Mouse (Mus musculus): Measurements from ENCODE around the gene Nup107. TPM values are rescaled to one million over a fixed set of nuclear protein-coding genes. Genes with fewer than 3 reads are reported as not detected.
"Not testable (repeated sequence)": the region's sequence is repeated elsewhere in the genome, so short reads cannot be mapped to it uniquely, and the experiment has no call there.

Gene Nup107
- total RNA-seq, 2 experiments from 2014 or later, result 93.4 to 153 TPM

DNA sequence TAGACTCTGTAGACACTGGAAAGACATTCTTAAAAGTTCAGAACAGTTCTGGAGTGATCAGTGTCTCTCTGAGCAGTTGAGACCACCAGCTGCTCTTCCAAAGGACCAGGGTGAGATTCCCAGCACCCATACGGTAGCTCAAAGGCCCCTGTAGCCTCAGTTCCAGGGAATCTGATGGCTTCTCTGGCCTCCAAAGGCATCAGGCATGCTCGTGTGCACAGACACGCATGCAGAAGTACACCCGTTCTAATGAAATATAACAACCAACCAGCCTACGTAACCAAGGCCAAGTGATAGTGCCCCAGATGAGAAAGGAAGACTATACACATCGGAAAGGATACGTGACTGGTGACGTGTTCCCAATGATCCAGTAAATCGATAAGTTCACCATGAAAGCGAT is 52.3 kb downstream of the Nup107 start:
- ATAC-seq (replicated peaks; ENCODE audit: poor library complexity, severe bottlenecking), result no peak

GRCm38 (mm10) chr10:117739648-117739948 is 52.9 kb downstream of the Nup107 start:
- ATAC-seq (replicated peaks; ENCODE audit: poor library complexity, severe bottlenecking), result no peak

DNA sequence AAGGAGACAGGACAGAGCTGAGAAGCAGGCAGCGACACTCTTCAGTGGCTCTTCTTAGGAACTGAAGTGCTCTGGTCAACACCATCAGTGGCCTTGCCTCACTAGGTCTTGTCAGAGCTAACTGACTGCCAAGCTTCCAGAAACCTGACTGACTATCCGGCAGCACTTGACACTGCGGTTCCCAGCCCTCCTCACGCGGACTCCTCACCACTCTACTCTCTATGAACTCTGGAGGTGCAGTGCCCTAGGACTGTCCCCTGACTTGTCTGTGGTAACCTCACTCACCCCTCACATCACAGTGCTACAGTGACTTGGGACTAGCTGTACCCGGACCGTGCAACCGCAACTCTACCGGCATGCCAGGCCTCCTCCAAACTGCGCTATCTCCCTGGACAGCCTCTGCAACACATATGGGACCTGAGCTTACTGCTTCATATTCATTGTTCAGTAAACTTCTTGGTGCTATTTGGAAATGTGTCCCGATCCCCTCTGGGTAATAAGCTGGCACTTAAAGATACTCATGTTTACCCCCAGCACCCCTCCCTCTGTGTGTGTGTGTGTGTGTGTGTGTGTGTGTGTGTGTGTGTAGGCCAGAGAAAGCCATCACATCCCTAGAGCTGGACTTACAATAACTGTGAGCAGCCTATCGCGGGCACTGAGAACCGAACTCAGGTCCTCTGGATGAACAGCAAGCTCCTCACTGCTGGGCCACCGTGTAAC is 53.4 kb downstream of the Nup107 start:
- no peak for ATAC-seq (replicated peaks; ENCODE audit: poor library complexity, severe bottlenecking)

DNA sequence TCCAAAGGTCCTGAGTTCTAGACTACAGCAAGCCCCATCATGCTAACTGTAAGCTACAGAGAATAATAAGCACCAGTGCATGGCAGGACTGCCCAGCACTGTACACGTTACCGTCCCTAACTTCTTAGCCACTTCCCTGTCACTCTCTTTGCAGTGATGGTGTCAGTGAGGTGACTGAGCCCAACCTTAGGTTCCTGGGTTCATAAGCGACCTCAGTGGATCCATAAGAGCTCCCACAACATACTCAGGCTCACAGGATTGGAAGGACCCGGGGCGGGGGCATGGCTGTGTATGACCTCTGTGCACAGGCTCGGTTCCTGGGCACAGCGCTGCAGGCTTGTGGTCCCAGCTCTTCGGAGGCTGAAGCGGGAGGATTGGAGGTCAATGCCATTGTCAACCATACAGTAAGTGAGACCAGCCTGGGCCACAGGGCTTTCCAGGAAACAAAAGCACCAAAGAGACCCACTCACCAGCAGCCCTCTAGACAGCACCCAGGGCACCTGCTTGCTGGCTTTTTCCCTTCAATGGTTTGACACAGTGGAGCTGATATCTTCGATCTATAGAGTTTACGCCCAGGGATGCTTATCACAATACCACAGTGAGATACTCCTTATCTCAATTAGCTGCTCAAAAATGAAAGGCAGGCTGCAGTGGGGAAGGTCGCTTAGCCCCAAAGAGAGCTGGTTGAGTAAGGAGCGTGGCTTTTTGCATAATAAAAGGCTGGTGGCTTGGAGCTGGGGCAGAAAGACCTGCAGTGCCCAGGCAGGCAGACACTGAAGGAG is 54.2 kb downstream of the Nup107 start:
- ATAC-seq (replicated peaks; ENCODE audit: poor library complexity, severe bottlenecking), result peak; percentile 24

- not testable (repeated sequence) for ATAC-seq (replicated peaks; ENCODE audit: poor library complexity, severe bottlenecking)
Measured at GRCm38 (mm10) chr10:117737498-117737897, 55.0 kb downstream of the Nup107 start.

GRCm38 (mm10) chr10:117737075-117737474 is 55.4 kb downstream of the Nup107 start:
- ATAC-seq (replicated peaks; ENCODE audit: poor library complexity, severe bottlenecking), result no peak

GRCm38 (mm10) chr10:117736573-117736972 is 55.9 kb downstream of the Nup107 start:
- no peak for ATAC-seq (replicated peaks; ENCODE audit: poor library complexity, severe bottlenecking)

- ATAC-seq (replicated peaks; ENCODE audit: poor library complexity, severe bottlenecking), result not testable (repeated sequence)
Measured at GRCm38 (mm10) chr10:117735396-117735795, 57.1 kb downstream of the Nup107 start.

GRCm38 (mm10) chr10:117734104-117734852 is 58.2 kb downstream of the Nup107 start:
- ATAC-seq (replicated peaks; ENCODE audit: poor library complexity, severe bottlenecking), result not testable (repeated sequence)

DNA sequence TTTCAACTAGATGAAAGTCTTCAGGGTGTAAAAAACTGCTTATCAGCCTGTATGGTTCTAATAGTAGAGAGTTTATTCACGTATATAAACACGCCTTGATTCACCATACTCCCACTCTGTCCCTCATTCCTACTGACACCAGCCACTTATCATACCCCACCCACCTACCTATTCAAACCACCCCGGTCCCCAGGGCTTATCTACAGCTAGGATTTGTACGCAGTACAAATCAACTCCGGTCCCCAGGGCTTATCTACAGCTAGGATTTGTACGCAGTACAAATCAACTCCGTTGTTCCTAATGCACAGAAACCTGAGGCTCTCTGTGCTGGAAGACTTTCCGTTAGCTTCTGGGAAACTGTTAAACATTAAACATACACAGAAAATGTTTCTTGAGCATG is 58.9 kb downstream of the Nup107 start:
- ATAC-seq (replicated peaks; ENCODE audit: poor library complexity, severe bottlenecking), result not testable (repeated sequence)

- no peak for ATAC-seq (replicated peaks; ENCODE audit: poor library complexity, severe bottlenecking)
Measured at GRCm38 (mm10) chr10:117732962-117733592, 59.4 kb downstream of the Nup107 start.

GRCm38 (mm10) chr10:117732184-117732583 is 60.3 kb downstream of the Nup107 start:
- ATAC-seq (replicated peaks; ENCODE audit: poor library complexity, severe bottlenecking), result no peak

DNA sequence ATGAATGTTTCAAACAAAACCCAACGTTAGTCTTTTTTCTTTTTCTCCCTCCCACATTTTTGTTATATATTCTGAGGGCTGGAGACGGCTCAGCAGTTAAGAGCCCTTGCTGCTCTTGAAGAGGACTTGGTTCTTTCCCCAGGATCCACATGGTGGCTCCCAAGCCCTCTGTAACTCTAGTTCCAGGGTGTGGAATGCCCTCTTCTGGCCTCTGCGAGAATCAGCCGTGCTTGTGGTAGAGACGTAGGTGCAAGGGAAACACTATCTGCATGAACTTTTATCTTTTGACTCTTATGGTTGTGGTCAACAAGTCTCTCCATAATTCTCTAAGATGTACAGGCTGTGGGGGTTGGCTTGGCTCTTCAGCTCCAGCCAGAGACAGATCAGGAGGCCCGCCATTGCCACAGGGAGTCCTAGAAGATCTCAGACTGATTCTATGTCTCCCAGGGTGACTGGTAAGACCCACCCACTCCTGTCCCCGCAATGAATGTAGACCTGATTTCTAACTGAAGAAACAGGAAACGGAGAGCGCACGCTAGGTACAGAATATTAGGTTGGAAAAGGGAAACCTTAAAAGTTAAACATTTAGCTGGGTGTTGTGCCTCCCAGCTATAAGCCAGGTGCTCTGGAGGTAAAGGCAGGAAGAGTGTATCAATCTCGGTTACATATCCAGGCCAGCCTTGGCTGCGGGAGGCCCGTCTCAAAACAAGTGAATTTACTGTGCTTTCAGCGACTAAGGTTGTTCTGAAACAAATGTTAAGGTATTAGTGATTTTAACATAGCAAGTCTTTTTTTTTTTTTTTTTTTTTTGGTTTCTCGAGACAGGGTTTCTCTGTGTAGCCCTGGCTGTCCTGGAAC is 61.0 kb downstream of the Nup107 start:
- ATAC-seq (replicated peaks; ENCODE audit: poor library complexity, severe bottlenecking), result peak; percentile 78

- no peak for ATAC-seq (replicated peaks; ENCODE audit: poor library complexity, severe bottlenecking)
Measured at GRCm38 (mm10) chr10:117730637-117731203, 61.8 kb downstream of the Nup107 start.

DNA sequence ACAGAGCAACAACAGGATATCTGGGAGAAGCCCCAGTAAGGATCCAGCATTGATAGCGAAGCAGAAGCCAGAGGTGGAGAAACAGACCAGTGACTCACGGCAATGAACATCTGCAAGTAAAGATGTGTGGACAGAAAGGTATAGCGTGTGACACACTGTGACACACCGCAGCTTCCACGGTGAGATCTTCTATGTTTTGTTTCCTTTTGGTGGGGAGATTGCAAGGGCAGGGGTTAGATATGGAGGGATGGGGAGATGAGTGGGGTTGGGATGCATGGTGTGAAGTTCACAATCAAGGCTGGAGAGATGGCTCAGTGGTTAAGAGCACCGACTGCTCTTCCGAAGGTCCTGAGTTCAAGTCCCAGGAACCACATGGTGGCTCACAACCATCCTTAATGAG is 62.4 kb downstream of the Nup107 start:
- ATAC-seq (replicated peaks; ENCODE audit: poor library complexity, severe bottlenecking), result no peak

DNA sequence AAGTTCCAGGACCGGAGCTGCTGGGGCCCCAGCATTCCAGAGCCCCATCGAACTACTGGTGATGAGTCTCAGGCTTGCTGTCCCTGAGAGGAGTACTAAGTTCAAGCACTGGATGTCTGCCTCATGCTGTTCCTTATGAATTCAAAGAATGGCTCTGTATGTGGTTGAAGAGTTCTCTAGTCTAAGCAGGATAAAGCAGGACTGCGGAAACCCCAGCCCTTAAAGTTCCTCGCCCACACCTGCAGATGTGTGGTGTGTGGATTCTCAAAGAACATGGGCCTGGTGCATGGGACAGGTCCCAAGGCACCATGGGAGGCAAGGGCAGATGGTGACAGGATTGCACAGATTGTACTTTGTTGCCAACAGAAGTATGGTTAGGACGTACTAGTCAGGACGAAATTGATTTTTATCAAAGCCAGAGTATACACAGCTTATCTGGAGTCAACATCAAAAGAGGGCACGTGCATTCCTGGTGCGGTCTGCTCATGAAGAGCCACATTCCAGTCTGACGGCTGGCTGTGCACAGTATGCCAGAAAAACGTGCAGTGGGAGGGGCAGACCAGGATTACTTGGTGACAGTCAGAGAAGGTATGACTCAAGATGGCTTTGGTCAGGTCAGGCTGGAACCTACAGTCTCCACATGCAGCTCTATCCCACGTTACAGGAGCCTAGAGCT is 63.2 kb downstream of the Nup107 start:
- no peak for ATAC-seq (replicated peaks; ENCODE audit: poor library complexity, severe bottlenecking)

GRCm38 (mm10) chr10:117728574-117728973 is 63.9 kb downstream of the Nup107 start:
- ATAC-seq (replicated peaks; ENCODE audit: poor library complexity, severe bottlenecking), result no peak

- no peak for ATAC-seq (replicated peaks; ENCODE audit: poor library complexity, severe bottlenecking)
Measured at GRCm38 (mm10) chr10:117727518-117728110, 64.9 kb downstream of the Nup107 start.
